Mouse (Mus musculus) heart, adult 2 months (tissue): ENCODE results near the gene Rtca.

Source experiments
- CTCF ChIP-seq: fragments of 200-600 bp; IDR thresholded peaks from 2 replicates; pipeline ENCODE4 v1.8.1; 2022; ENCODE audit warnings: antibody characterized with exemption, mild to moderate bottlenecking, moderate library complexity
- EP300 ChIP-seq: fragments of 200-500 bp; IDR thresholded peaks from 2 replicates; pipeline ENCODE4 v1.6.1; 2011; ENCODE audit warnings: low read depth, low read length, control low read depth; ENCODE audit not compliant: insufficient read depth
- POLR2A ChIP-seq: fragments of 200-500 bp; IDR thresholded peaks from 2 replicates; pipeline ENCODE4 v1.6.1; 2011; ENCODE audit warnings: mild to moderate bottlenecking, low read depth, low read length, control low read depth; ENCODE audit not compliant: insufficient read depth

GRCm38 (mm10) chr3:116551362-116551761, 43.4 kb upstream of the Rtca start:
- TF ChIP-seq CTCF (no peak), POLR2A (no peak), EP300 (no peak)
